Mouse (Mus musculus) thymus, postnatal 0 days (tissue): ENCODE measurements around the gene Meox1. TPM values are rescaled to one million over a fixed set of nuclear protein-coding genes. Genes with fewer than 3 reads are reported as not detected.

Experiments
- DNase-seq: peaks from one replicate; pipeline ENCODE4 v3.0.0-alpha.2; 2015; ENCODE audit warnings: low spot score
- polyA plus RNA-seq: library from polyadenylated mRNA; unstranded; fragments of >200 nt; fragmentation: Nextera tagmentation; extraction: Ambion mirVana; gene quantifications from 2 replicates; pipeline ENCODE4 v1.2.1, GENCODE M21; 2015

The Meox1 gene
- polyA plus RNA-seq, result 2.8 and 3.6 TPM in 2 replicates

DNA sequence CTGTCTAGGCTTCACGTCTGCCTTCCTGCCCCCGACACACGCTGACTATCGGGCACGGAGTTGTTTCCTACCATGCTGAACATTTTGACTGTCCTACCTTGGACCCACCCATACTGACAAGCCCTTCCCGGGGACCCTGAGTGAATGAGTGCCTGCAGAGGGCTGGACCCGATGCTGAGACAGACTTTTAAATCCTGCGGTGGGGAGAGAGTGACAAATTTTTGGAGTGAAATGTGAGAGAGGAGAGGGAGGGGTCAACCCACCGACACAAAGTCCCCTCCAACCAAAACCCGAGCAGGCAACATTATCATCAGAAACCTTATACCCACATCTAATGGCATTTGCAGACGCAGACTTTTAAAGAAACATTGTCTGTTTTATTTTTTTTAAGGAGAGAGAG lies at the start of gene Meox1:
Gene Meox1 (minus strand): TSS at position 171 of the 400 bp plus-strand sequence.
- no peak for DNase-seq

DNA sequence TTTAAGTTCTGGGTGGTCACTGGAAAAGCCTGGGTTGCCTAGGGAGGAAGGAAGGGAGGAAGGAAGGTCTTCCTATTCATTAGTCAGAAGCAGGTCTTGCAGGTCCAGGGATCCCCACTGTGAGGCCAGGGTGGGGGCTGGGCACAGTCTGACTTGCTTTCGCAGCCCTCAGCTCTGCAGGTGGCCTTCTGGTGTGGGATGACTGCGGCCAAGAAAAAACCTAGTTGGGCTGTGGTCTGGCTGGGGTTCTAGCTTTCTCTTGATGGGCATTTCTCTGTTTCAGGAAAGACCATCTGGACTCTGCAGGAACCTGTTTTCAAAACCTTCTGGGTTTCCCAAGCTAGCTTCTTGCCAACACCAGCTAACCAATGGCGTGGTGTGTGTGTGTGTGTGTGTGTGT lies 48.9 kb upstream of the Meox1 start:
- no peak for DNase-seq

DNA sequence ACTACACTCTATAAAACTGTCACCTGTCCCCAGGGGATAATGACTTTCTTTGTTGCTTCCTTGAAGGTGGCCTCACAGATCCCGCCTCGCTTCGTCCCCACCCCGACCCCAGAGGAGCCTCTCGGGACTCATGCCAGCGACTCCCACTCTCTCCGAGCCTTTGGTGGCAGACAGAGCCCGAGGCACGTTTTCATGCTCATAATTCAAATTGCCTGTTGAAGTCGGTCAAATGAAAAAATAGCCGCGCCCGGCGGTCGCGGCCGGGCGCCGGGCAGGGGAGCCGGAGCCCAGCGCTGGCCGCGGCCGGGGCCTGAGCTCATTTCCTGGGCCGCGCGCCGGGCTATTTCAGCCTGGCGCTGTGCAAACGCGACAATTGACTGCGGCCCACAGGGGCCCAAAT lies 42.9 kb upstream of the Meox1 start:
- no peak for DNase-seq

DNA sequence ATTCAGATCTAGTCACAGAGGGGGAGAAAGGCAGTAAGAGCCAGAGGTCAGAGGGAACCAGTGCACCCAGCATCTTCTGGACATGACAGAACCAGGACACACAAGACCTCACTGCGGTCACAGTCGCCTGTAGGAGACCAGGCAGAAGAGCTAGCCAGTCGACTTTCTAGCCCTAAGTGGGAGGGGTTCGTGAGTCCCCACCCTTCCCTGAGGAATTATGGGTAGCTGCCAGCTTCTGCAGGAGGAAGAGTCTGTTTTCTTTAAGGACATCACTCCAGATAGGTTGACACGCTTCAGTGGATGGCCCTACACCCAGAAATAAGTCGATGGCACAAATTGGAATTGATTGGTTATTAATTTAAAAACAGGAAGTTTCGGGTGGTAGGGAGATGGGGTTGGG lies 42.2 kb upstream of the Meox1 start:
- DNase-seq, result no peak

DNA sequence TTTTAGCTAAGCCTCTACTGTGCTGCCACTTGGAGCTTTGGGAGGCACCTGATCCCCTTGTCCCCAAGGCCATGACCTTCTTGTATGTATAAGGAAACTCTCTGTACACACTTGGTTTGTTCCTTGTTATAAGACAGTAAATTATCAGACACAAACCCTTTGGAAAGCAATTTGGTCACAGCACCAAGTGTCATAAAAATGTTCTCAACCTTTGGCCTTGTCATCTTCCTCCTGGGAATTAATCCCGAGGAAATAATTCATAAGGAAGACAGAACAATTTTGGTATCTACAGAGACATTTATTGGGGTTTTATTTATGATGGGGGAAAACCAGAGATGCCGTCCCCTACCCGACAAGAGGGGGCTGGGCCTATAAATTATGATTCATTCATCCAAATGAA lies 41.6 kb upstream of the Meox1 start:
- no peak for DNase-seq

DNA sequence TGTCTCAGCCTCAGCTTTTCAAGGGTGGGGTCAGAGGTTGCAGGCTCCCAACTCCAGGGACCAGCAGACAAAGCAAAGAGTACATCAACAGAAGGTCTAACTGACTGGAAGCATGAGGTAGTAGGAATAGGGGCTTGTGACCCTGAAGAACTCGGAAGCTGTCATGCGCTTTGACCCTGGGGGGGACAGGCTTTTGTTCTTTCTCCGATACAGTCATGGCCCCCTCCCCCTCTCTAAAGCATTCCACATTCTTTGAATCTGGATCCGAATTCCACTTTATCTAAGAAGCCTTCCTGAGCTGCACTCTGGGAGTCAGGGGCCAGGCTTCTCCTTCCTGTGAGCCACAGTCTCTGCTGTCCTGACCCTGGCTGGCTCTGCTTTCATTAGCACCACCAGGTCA lies 37.8 kb upstream of the Meox1 start:
- DNase-seq, result no peak

DNA sequence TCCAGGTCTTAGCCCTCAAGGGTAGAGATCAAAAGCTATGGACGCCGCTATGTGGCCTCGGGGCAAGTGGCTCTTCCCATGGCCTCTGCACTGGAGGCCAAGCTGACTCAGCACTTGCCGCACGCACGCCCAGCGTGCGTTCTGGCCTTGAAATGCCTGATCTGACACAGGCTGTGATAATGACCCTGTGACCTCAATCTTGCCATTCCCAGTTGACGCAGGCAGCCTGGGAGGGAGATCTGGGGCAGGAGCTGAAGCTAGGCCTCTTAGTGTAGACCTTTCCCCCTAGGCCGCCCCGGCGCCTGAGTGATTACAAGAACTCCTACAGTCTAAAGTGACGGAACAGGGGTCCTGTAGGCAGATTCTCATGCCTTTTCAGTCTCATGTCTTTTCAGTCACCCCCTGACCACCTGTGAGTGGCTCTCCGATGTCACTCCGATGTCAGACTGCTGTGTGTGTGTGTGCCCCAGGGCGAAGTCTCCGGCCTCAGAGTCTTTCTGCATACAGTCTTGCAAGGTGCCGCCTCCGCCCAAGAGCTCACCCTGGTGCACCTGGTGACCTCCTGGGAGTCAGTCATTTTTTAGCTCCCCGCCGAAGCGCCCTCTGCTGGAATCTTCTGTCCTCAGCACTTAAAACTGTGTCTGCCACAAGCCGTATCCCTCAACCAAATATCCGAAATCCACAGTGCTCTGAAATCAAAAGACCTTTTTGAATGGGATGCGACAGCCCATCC lies 34.0 kb upstream of the Meox1 start:
- peak; percentile 26 for DNase-seq

DNA sequence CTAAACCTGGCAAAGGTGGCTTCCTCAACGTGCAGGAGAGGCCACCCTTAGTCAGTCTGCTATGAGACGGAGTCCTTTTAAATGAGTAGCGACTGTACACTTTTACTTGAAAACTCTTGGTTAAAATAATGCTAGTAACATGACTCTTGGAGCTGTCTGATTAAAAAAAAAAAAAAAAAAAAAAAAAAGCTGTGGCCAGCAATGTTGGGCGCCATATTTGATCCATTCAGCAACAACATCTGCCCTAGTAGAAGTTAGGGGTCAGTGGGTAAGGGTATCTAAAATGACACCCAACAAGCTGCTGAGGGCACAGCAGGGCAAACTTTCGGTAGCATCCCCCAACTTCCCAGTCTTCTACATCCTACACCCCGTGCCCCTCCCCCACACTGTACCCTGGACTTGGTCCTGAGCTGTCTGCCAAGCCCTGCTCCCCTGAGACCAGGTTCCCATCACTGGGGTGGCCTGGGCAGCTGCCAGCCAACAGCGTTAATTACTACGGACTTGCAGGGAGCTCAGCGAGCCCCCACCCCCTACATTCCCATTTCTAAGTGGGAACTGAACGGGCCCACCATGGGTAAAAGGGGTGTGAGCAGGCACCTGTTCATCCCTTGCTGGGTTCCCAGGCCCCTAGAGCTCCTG lies 32.9 kb upstream of the Meox1 start:
- no peak for DNase-seq

DNA sequence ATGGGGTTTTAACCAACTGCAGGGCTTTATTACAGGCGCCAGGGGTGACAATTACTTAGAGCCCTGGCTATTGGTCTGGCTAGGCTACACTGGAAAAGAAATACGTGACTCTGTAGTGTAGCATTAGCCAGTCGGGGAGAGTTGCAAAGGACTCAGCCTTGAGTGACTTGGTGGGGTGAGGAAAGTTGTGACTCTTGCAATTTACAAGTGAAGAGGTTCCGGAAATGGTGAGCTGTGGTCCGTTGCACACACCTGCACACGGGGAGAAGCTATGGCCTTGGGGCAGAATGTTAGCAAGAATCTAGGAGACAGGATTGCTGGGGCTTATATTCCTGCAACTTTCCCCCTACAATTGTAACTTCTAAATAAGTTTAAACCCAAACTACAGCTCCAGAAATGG lies 31.5 kb upstream of the Meox1 start:
- no peak for DNase-seq

DNA sequence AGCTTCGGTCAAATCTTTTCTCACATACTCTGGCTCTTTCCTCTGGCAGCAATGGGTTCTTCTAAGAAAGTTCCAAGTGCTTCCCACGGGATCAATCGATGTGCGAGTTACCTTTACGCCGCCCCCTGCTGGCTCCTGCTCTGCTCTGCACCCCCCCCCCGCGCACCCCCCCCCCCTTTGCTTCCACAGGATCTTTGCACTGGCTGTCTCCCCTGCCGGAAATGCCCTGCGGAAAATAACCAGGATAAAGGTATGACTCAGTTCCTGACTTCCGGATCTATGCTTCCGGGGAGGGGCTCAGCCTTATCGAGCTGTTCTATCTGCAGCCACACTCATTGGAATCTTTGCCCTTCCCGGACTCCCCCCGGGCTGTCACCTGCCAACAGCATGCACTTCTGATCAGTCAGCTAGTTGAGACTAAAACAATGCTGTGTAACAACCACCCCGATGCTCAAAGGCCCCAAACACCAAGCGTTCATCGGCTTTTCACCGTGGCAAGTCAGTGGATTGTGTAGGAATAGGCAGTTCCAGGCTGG lies 30.3 kb upstream of the Meox1 start:
- no peak for DNase-seq

DNA sequence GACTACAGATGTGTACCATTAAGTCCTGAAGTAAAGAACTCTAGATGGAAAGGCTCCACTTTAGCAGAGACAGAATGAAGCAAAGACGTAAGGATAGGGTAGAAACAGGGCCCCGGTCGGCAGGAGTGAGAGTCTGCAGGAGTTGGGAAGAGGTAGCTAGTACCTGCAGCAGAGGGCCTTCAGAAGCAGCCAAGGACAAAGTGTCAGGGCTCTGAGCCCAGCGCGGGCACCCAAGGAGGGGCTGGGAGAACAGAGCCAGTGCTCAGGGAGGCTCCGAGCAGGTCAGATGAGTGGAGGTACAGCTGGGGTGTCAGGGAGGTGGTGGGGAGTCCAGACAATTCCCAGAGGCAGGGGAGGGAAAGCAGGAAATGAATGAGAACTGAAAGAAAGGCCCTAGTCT lies 29.8 kb upstream of the Meox1 start:
- DNase-seq, result no peak

DNA sequence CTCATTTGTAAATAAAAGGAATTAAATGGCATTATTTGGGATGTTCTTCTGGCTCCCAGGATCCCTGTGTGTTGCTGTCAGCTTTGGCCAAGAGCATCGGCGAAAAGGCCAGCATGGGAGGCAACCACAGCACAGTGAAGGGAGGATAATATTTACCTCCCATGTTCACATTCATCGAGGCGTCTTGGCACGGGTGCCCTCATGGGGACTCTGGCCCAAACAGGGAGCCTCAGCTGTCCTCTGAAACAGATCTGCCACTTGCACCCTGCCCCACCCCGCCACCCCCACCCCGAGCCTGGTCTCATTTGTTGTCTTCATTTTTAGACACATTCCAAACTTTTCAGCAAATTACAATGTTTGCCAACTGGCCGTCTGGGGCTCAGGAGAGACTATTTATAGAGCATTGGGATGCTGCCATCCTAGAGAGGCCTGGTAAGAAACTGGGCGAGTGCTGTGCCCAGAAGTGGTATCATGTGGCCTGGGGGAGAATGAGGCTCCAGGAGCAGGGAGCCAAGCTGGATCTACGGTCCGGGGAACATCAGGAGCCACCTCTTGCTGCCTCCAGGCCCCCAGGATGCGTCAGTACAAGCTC lies 27.3 kb upstream of the Meox1 start:
- DNase-seq, result no peak

DNA sequence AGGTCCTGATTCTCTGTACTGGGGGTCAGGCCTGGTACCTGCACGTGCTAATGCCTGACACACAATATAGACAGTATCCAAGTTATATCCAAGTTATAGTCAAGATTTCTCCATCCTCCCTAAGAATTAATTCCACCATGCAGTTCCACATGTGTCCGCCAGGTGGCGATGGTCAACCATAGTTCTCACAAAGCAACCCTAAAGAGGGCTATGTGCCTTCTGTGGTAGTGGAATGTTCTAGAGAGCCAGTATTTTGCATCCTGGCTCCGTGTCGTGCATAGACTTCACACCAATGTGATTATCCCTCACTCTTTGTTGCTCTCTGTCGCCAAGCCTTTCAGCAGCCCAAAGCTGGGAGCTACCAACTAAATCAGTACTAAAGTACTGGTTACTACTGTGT lies 25.5 kb upstream of the Meox1 start:
- peak; percentile 68 for DNase-seq

DNA sequence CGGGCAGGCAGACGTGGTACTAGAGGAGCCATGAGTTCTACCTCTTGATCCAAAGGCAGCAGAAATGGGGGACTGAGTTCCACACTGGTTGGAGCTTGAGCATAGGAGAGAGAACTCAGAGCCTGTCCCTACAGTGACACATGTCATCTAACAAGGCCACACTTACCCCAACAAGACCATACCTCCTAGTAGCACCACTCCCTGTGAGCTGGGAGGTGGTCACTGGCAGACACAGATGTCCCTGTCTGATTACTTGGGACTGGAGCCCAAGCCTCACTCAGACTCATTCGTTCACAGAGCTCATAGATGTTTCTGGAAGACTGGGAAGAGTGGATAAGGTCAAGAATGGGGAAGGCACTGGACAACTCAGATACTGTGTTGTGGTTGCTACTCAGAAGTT lies 24.4 kb upstream of the Meox1 start:
- no peak for DNase-seq

DNA sequence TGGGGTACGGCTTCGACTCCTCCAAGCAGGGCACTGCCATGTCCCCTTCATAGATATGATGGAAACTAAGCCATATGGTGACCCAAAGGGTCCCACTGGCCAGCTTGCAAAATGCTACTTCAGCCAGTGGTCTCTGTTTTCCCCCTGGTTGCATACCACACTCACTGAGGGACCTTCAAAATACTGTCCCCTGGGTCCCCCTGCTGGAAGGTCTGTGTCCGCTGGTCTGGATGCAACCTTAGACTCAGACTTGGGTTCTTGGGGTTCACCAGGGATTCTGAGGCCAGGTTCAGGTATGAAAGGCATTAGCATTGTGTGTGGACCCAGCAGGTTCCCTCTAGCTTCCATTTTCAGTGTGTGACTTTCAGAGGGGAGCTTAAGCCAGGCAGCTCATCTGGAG lies 22.6 kb upstream of the Meox1 start:
- no peak for DNase-seq

DNA sequence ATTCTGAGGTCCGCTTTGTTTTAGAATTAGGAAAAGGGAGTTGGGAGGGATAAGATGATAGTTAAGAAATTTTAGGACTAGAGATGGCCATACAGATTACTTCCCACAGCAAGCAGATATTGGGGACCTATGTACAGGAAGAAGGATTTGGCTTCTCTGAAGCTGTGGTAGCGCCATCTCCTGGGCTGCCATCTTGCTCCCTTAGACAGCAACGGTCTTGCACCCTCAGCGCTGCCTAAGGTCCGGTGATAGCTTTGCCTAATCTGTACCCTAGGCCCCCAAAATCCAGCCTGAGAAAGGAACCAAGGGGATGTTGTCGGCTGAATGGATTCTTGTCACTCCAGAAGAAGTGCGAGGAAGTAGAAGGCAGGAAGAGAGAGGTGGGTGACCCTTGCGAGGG lies 19.4 kb upstream of the Meox1 start:
- no peak for DNase-seq

DNA sequence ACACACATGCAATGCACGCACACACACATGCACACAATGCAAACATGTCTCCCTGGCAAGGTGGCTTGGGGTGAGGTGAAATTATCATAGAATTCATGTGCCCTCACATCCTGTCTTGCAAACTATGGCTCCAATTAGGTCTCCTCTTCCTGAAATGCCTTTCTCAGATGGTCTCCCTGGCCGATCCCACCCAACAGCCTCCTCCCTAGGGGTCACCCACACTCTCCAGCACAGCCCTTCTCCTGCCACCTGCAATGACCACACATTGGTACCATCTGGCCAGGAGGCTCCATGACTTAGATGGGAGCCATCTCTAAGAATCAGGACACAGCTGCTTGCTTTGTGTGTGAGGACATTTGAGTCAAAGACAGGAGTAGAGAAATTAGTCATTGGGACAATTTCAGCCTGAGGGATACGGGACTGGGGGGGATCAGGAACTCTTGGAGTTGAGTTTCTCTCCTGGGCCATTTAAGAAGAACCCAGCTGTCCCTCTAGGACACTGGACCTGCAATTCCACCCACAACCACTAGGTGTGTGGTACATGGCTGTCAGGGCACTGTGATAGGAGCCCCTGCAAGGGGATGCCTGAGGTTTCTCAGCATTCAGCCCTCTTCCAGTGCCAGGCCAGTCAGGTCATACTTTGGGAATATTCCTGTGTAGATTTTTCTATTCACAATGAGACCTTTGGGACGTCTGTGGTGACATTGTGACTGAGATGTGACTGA lies 17.8 kb upstream of the Meox1 start:
- peak; percentile 33 for DNase-seq

DNA sequence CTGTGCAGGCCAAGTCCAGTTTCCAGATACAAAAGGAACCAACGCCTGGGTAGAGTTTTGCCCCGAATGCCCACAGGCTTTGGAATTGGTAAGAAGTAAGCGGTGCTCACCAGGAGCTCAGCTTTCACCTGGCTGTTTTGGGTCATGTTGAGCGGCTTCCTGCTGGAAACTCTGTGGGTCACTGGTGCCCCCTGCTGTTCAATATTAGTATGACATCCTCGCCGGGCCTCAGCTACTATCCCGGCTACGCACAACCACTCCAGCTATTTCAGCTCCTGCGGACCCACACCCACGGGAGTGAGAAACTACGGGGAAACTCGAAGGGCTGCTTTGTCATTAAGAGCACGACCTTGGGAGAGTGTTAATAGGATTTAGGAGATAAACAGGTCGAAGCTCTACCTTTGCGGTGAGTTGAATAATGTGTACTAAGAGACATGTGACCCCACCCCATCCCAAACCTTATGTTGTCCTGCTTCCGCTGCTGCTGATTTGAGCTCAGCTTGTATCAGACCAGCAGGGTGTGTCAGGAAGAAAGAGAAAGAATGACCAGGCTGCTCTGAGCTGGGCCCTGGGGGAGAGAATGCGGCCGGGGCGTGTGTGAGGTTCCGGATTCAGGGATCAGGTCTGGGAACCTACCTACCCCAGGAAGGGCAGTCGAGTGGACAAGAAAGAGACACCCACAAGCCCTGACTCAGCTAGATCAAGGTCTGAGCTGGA lies 16.2 kb upstream of the Meox1 start:
- DNase-seq, result peak; percentile 66

DNA sequence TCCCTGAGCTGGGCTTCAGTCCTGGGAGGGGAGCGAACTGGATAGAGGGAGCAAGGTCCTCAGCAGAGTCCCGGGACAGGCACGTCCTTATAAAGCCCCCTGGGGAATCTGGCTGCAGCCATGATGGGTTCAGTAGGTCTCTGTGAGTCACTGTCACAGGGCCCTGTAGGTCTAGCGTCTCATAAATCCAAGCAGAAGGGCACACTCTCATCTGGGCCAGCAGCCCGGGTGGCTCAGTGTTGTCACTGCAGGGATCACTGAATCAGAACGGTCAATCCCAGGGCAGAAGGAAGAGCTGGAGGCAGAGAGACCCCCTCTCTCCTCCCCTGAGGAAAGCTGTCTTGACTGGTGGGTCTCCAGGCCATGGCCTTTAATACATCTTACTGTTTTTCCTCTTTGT lies 14.6 kb upstream of the Meox1 start:
- no peak for DNase-seq

DNA sequence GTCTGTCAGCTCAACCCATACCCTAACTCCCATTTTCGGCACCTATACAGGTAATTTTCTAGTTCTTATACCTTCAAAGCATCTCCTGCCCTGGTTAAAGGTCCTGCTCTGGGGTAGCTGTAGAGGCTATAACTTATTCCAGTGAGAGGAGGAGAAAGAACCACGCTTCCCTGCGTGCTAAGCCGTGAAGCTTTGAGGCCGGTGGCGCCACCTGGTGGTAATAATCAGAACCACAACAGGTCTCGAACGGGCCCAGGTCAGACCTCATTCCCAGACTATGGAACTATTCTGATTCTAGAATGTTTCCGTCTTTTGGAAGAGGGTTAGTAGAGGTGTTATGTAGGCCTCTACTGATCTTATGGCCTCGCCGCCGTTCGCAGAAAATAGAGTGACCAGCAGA lies 10.9 kb upstream of the Meox1 start:
- DNase-seq, result peak; percentile 35

DNA sequence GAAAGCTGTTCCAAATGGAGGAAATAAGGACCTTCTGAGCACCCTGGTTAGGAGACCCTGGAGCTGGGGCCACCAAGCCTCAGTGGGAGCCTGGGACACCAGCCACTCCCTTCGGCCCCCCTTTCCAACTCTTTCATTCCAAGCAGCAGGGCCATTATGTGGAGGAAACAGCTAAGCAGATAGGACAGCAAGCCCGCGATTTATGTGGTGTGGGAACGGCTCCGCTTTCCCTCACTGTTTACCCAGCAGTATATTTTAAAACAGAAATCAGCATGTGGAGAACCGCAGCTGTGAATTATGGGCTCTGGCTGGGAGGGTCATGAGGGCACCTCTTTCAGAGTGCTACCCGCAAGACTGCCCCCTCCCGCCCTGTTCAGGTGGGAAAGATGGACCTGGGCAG lies 7.1 kb upstream of the Meox1 start:
- no peak for DNase-seq
